Mouse (Mus musculus): ENCODE data around the gene Lrrc32.

Lrrc32 gene

GRCm38 (mm10) chr7:98510961-98511958 is 22.2 kb downstream of the Lrrc32 start:
- no peak for DNase-seq (ENCODE audit: extremely low spot score, low read depth, low spot score)

DNA sequence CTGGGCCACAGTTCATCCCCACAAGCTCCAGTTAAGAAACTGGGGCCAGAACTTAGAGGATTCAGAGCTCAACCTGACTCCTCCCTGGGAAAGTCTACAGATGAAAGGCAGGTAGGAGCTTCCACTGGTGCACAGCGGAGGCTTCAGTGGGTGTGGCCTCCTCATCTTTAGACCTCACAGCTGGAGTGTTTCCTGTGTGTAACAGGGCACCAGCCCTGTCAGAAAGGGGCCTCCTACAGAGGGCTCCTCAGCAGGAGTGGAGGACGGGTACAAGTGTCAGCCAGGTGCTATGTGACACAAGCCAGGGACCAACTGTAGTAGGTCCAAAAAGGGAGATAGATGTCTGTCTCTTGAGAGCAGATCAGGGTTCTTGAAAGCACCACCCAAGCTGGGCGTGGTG is 24.2 kb downstream of the Lrrc32 start:
- no peak for DNase-seq (ENCODE audit: extremely low spot score, low read depth, low spot score)

DNA sequence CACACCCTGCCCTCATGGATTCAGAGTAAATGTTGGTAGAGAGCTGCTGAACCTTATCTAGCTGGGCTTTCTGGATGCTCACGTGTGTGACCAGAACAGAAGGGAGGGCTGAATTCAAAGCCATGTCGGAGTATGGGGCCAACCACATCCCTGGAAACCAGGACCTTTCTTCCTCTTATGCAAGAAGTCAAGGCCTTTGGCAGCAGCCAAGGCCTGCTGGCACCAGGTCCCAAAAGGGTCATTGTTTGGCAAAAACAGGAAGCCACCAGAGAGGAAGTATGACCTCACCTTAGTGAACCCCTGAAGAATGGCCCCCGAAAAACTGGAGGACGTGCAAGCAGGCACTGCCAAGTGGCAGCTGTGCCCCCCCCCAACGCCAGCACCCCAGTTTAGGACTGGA is 33.5 kb downstream of the Lrrc32 start:
- DNase-seq (ENCODE audit: extremely low spot score, low read depth, low spot score) = no peak

DNA sequence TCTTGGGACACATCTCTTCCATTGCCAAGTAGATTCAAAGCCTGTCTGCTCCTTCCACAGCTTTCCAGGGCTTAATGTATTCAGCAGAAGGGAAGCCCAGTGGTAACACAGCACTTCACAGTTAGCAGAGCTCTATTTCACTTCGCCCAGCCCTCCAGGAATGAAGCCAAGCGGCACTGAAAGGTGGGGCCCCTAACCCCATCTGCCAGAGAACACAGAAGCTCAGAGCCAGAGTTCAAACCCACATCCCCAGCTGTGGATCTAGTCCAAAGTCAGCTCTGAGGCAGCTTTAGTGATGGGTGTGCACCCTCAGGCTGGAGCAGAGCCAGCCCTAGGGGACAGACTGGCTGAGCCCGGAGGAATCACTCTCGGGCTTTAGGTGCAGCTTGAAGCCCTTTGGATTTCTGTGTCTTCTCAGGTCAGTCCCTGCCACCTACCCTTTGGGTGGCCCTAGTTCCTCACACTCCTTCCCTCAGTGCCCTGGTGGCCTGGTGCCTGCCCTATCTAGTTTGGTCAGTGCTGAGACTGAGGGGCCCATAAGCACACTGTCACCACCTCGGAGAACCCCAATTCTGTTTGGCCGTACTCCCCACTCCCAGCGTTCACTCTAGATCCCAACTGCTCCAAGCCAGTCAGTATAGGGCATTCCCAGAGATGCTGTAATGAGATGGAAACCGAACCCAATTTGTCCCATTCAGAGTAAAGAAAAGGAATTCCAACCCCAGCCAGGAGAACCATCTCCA is 34.2 kb downstream of the Lrrc32 start:
- no peak for DNase-seq (ENCODE audit: extremely low spot score, low read depth, low spot score)

DNA sequence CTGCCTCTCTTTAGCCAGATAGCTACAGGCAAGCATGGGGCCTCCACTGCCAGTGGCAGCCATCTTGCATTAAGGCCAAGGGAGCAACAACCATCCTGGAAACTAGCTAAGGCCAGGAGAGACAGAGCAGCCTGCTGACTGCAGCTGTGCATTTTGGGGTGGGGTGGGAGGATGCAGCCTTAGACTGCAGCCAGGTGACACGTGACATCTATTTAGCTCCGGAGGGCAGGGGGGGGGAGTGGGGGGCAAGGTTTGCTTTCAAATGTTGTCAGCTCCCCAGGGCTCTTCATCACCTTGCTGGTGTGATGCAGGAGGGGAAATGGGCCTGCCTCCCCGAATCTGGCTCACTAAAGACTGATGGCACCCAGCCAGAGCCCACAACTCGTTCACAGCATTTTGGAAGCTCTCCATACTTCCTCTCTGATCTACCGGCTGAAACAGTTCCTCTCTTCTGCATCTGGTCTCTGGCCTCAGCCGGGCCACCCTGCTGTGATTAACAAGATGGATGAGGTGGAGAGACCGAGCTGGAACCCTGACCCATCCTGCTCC is 34.8 kb downstream of the Lrrc32 start:
- no peak for DNase-seq (ENCODE audit: extremely low spot score, low read depth, low spot score)

DNA sequence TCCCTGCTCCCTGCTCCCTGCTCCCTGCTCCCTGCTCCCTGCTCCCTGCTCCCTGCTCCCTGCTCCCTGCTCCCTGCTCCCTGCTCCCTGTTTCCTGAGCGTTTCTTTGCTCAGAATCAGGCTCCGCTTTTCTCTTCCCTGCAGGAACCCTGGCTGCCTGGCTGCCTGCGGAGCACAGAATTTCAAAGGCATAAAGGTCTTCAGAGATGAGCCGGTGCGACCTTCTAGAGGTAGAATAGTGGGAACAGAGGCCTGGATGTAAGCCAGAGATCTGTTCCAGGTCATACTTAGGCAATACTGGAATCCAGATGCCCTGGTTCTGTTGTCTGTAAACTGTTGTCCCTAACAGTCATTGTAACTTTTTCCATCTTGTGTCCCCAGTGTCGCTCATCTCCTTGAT is 35.3 kb downstream of the Lrrc32 start:
- DNase-seq (ENCODE audit: extremely low spot score, low read depth, low spot score) = no peak

DNA sequence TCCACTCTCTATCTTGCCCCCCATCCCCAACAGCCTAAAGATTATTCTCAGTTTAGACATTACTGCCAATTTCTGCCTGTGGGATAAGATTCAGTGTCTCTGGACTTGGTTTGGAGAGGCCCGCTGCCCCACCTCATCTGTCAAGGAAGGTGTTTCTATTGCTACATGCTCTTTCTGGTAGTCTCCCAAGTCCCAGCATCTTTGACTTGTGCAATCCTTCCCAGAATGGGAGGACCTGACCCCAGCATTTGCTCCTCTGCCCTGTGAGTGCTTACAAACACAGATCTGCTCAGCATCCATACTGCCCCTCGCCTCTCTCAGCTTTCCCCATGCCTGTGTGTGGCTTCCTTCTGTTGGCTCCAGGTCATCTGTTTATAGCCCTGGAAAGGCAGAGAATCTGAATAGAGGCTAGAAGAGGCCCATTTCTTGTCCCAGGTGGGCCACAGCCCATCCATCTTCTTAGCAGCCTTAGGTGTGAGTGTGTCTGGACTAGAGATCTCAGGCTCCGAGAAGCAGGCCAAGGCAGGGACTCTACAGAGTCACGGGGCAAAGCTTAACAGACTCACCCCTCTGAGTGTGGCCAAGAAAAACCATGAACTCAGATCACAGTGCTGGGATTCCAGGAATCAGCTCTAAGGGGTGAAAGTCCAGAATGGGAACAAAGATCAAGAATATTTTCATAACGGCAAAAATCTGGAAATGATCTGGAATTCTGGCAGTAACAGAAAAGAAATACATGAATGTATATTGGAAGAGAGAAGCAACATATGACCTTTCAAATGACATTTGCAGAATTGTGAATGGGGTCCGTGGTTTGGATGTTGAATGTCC is 36.0 kb downstream of the Lrrc32 start:
- DNase-seq (ENCODE audit: extremely low spot score, low read depth, low spot score) = no peak

DNA sequence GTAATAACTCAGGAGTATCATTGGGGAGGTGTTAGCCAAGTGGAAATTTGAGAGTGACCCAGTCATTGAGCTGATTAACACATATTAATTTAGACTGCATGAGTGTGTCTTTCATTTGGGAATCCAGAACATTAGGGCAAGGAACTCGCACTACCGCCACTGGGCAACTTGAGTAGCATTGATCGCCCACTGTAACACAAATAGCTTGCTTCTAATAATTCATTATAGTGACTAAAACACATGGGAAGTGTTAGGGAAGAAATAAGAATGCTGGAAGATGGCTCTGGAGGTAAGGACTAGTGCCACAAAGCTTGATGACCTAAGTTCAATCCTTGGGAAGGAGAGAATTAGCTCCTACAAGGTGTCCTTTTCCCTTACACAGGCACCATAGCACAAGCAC is 38.0 kb downstream of the Lrrc32 start:
- DNase-seq (ENCODE audit: extremely low spot score, low read depth, low spot score) = no peak

GRCm38 (mm10) chr7:98531612-98532011 is 42.5 kb downstream of the Lrrc32 start:
- no peak for DNase-seq (ENCODE audit: extremely low spot score, low read depth, low spot score)

- no peak for DNase-seq (ENCODE audit: extremely low spot score, low read depth, low spot score)
Observed at GRCm38 (mm10) chr7:98532981-98533380, 43.9 kb downstream of the Lrrc32 start.

DNA sequence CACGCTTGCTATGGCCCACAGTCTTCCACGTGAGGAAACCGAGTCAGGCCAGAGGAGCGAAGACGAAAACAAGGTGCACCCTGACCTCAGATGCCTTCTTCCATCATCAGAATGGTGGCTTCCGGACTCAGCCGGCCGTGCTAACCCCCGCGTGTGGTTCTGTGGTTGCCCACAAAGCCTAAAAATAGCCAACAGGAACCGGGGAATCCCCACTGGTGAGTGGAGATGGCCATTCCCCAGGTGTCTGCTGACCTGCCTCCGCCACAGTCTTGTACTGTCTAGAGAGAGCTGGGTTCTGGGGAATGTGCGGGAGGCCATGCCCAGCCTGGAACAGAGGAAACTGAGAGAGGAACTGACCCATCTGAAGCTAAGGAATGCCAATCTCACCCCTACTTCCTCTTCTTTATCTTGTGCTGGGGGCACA is 45.4 kb downstream of the Lrrc32 start:
- DNase-seq (ENCODE audit: extremely low spot score, low read depth, low spot score) = no peak

- no peak for DNase-seq (ENCODE audit: extremely low spot score, low read depth, low spot score)
Observed at GRCm38 (mm10) chr7:98535191-98535590, 46.1 kb downstream of the Lrrc32 start.

GRCm38 (mm10) chr7:98535882-98536281 is 46.8 kb downstream of the Lrrc32 start:
- no peak for DNase-seq (ENCODE audit: extremely low spot score, low read depth, low spot score)

GRCm38 (mm10) chr7:98537210-98537966 is 48.3 kb downstream of the Lrrc32 start:
- no peak for DNase-seq (ENCODE audit: extremely low spot score, low read depth, low spot score)

GRCm38 (mm10) chr7:98537967-98538573 is 49.0 kb downstream of the Lrrc32 start:
- DNase-seq (ENCODE audit: extremely low spot score, low read depth, low spot score) = no peak

DNA sequence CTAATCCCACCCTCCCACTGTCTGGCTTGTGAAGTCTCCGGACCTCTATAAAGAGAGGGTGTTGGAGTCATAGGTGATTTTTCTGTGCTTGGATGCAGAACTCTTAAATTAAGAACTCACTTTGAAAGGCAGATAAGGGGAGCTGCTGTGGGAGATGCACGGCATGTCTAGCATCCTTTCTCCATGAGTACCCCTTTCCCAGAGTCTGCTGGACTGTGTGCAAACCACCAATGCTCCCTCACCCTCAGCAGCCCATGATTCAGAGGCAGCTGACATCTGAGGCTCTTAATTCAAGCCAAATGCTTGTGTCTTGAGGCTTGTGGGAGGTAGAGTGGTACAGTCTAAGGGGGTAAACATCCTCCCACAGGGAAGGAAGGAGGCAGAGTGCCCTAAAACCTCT is 51.8 kb downstream of the Lrrc32 start:
- DNase-seq (ENCODE audit: extremely low spot score, low read depth, low spot score) = peak; percentile 18

- no peak for DNase-seq (ENCODE audit: extremely low spot score, low read depth, low spot score)
Observed at GRCm38 (mm10) chr7:98541564-98541963, 52.5 kb downstream of the Lrrc32 start.

DNA sequence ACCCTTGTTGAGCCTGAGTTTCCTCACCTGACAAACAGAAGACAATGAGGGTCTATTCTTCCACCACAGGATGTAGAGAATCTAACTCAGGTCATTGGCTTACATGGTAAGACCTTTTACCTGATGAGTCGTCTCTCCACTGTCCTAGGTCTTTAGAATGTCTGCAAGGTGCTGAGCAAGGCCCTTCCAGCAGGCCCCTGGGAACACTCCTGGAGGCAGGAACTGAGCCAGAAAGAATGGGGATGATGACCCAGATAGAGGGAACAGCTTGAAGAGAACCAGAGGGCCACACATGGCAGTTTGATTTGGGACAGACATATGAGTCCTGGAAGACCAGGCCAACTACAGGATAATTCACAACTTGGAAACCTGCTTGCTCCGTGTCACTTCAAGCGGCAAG is 53.2 kb downstream of the Lrrc32 start:
- no peak for DNase-seq (ENCODE audit: extremely low spot score, low read depth, low spot score)

DNA sequence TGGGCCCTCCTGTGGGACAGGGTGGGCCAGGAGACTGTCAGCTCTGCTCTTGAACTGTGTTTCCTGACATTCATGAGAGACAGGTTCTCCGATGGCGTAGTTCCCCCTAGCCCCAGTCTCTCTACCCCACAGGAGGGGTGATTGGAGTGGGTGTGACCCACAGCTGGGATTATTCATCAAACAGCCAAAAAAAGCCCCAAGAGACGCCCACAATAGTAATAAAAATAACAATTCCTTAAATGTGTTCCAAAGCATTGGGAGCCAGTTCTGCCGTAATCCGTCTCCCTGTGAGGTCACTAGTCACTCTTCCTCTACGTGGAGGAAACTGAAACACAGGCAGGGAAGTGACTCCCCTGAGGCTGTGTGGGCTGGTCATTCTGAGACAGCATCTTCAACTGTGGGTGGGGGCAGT is 53.7 kb downstream of the Lrrc32 start:
- no peak for DNase-seq (ENCODE audit: extremely low spot score, low read depth, low spot score)
